Mouse (Mus musculus) midbrain, embryonic 10.5 days (tissue): Measurements from ENCODE around the gene Sh2d4b. TPM values are rescaled to one million over a fixed set of nuclear protein-coding genes. Genes with fewer than 3 reads are reported as not detected.

ENCODE experiments used
- DNase-seq: peaks from one replicate; pipeline ENCODE4 v3.0.0-alpha.2; 2017; ENCODE audit warnings: low spot score
- H3K27ac ChIP-seq: fragments of 300-500 bp; sonication (generic); replicated peaks from 2 replicates; pipeline ENCODE4 v1.5.1; 2016; ENCODE audit warnings: mild to moderate bottlenecking
- H3K27me3 ChIP-seq: fragments of 300-500 bp; sonication (generic); 2 replicates; pipeline ENCODE4 v1.6.1; 2016; ENCODE audit warnings: low read depth, mild to moderate bottlenecking; ENCODE audit not compliant: poor library complexity, severe bottlenecking
- H3K36me3 ChIP-seq: fragments of 300-500 bp; sonication (generic); 2 replicates; pipeline ENCODE4 v1.6.1; 2016; ENCODE audit warnings: mild to moderate bottlenecking, moderate library complexity
- H3K4me1 ChIP-seq: fragments of 300-500 bp; sonication (generic); 2 replicates; pipeline ENCODE4 v1.6.1; 2016
- H3K4me3 ChIP-seq: fragments of 300-500 bp; sonication (generic); 2 replicates; pipeline ENCODE4 v1.5.1; 2016; ENCODE audit warnings: mild to moderate bottlenecking, moderate library complexity
- H3K9me3 ChIP-seq: fragments of 300-500 bp; sonication (generic); replicated peaks from 2 replicates; pipeline ENCODE4 v1.6.1; 2016; ENCODE audit warnings: mild to moderate bottlenecking
- WGBS: fragments of 180-500 bp; shearing (Covaris S2); methylation state at CpG from one replicate; pipeline ENCODE4 v1.1.7; 2016; 5-methylcytosine and 5-hydroxymethylcytosine counted together
- polyA plus RNA-seq: library from polyadenylated mRNA; unstranded; fragments of >200 nt; fragmentation: Nextera tagmentation; extraction: Ambion mirVana; gene quantifications from 2 replicates; pipeline ENCODE4 v1.2.1, GENCODE M21; 2016

Gene Sh2d4b
- polyA plus RNA-seq, 1 experiment from 2014 or later = 0.31 TPM

- Histone ChIP-seq H3K4me3 (no peak overlapping the region), H3K4me1 (0 out of 2 replicates have a peak, but pooled peaks cover 4% of the 10 kb centered on the region), H3K27ac (no peak overlapping the region), H3K27me3 (no peaks in the 10 kb centered on the region), H3K9me3 (no peaks in the 10 kb centered on the region), H3K36me3 (no peaks in the 10 kb centered on the region)
- DNase-seq = no peak
- 71% methylated on average over 7 of the region's 7 CpGs for WGBS
Measured at GRCm38 (mm10) chr14:40769097-40770090, 123.7 kb downstream of the Sh2d4b start.

Other genes starting within 250 kb of the Sh2d4b start
- gene Tspan14, start 73.5 kb upstream of the Sh2d4b start, polyA plus RNA-seq = 90.6 and 101 TPM in 2 replicates
- gene Fam213a, start 120.5 kb upstream of the Sh2d4b start, polyA plus RNA-seq = 45.4 and 46.5 TPM in 2 replicates
- 0.22 and 0.30 TPM in 2 replicates for gene Dydc2, start 175.9 kb upstream of the Sh2d4b start, polyA plus RNA-seq
- gene Dydc1, start 179.6 kb upstream of the Sh2d4b start, polyA plus RNA-seq = not detected in 2 replicates
- not detected in 2 replicates for gene Mat1a, start 211.8 kb upstream of the Sh2d4b start, polyA plus RNA-seq
- not detected in 2 replicates for gene Sftpa1, start 238.5 kb upstream of the Sh2d4b start, polyA plus RNA-seq